Mouse (Mus musculus): ENCODE results near the gene 4933421I07Rik. TPM values are rescaled to one million over a fixed set of nuclear protein-coding genes. Genes with fewer than 3 reads are reported as not detected.

4933421I07Rik gene
- not detected for polyA plus RNA-seq (2012; fragmentation: generic; extraction: Trizol)
- long read RNA-seq, experiment 1: 0 reads
- long read RNA-seq, experiment 2: 0 reads

- TF ChIP-seq MYOG (IDR thresholded peaks at IDR 0.05; ENCODE audit: control insufficient read depth, extremely low read depth, insufficient read length): no peak
- no peaks in the 10 kb centered on the region for H3K36me3 ChIP-seq (ENCODE audit: control insufficient read depth, insufficient read depth)
- H3K4me3 ChIP-seq (ENCODE audit: insufficient read depth, poor library complexity, severe bottlenecking): no peak within 1 kb of the TSS
- no peaks in the 10 kb centered on the region for H3K27me3 ChIP-seq (ENCODE audit: control insufficient read depth, insufficient read depth, insufficient read length)
- no peak within 1 kb of the TSS for H3ac ChIP-seq (ENCODE audit: control insufficient read depth, insufficient read length, low read depth)
- no peaks in the 10 kb centered on the region for H3K79me2 ChIP-seq (ENCODE audit: control insufficient read depth, insufficient read depth)
- no peaks in the 10 kb centered on the region for H3K79me3 ChIP-seq (ENCODE audit: low read depth)
Observed at GRCm38 (mm10) chr7:42447850-42448249, at the start of gene 4933421I07Rik. TSS of gene 4933421I07Rik (minus strand) at chr7:42448120.

GRCm38 (mm10) chr7:42497356-42497755 is 49.4 kb upstream of the 4933421I07Rik start:
- peaks cover 7% of the 10 kb centered on the region for H3K79me3 ChIP-seq (ENCODE audit: low read depth)
- no peak overlapping the region for H3ac ChIP-seq (ENCODE audit: control insufficient read depth, insufficient read length, low read depth)
- TF ChIP-seq MYOD1 (IDR thresholded peaks at IDR 0.05; ENCODE audit: control insufficient read depth, insufficient read length, low read depth): no peak
- no peak for TF ChIP-seq MYOG (IDR thresholded peaks at IDR 0.05; ENCODE audit: control insufficient read depth, extremely low read depth, insufficient read length)
- no peak for TF ChIP-seq CEBPB (IDR thresholded peaks at IDR 0.05; ENCODE audit: low read depth)
- TF ChIP-seq MAX (IDR thresholded peaks at IDR 0.05): no peak
- TF ChIP-seq USF1 (IDR thresholded peaks at IDR 0.05; ENCODE audit: low read depth): no peak
- TF ChIP-seq FOSL1 (IDR thresholded peaks at IDR 0.05; ENCODE audit: insufficient read depth, low read length, poor library complexity, severe bottlenecking): no peak
- no peak for TF ChIP-seq CTCF (IDR thresholded peaks at IDR 0.05; ENCODE audit: control insufficient read depth, insufficient read depth, insufficient read length)
- H3K27me3 ChIP-seq (ENCODE audit: control insufficient read depth, insufficient read depth, insufficient read length): no peaks in the 10 kb centered on the region
- H3K4me3 ChIP-seq (ENCODE audit: insufficient read depth, poor library complexity, severe bottlenecking): no peak overlapping the region
- peaks cover 26% of the 10 kb centered on the region for H3K79me2 ChIP-seq (ENCODE audit: control insufficient read depth, insufficient read depth)
- no peaks in the 10 kb centered on the region for H3K36me3 ChIP-seq (ENCODE audit: control insufficient read depth, insufficient read depth)

GRCm38 (mm10) chr7:42496202-42496601 is 48.3 kb upstream of the 4933421I07Rik start:
- Histone ChIP-seq H3K4me3 (ENCODE audit: insufficient read depth, poor library complexity, severe bottlenecking) (no peak overlapping the region), H3K36me3 (ENCODE audit: control insufficient read depth, insufficient read depth) (no peaks in the 10 kb centered on the region), H3K27me3 (ENCODE audit: control insufficient read depth, insufficient read depth, insufficient read length) (no peaks in the 10 kb centered on the region)

GRCm38 (mm10) chr7:42490859-42491258 is 42.9 kb upstream of the 4933421I07Rik start:
- no peaks in the 10 kb centered on the region for H3K27me3 ChIP-seq (ENCODE audit: control insufficient read depth, insufficient read depth, insufficient read length)
- H3K36me3 ChIP-seq (ENCODE audit: control insufficient read depth, insufficient read depth): no peaks in the 10 kb centered on the region
- H3K79me3 ChIP-seq (ENCODE audit: low read depth): peaks cover 5% of the 10 kb centered on the region
- H3K79me2 ChIP-seq (ENCODE audit: control insufficient read depth, insufficient read depth): peaks cover 8% of the 10 kb centered on the region
- no peak overlapping the region for H3K4me3 ChIP-seq (ENCODE audit: insufficient read depth, poor library complexity, severe bottlenecking)
- no peak overlapping the region for H3ac ChIP-seq (ENCODE audit: control insufficient read depth, insufficient read length, low read depth)
- TF ChIP-seq MYOD1 (IDR thresholded peaks at IDR 0.05; ENCODE audit: control insufficient read depth, insufficient read length, low read depth): no peak
- TF ChIP-seq FOSL1 (IDR thresholded peaks at IDR 0.05; ENCODE audit: insufficient read depth, low read length, poor library complexity, severe bottlenecking): no peak
- no peak for TF ChIP-seq USF1 (IDR thresholded peaks at IDR 0.05; ENCODE audit: low read depth)
- no peak for TF ChIP-seq MYOG (IDR thresholded peaks at IDR 0.05; ENCODE audit: control insufficient read depth, extremely low read depth, insufficient read length)
- TF ChIP-seq CEBPB (IDR thresholded peaks at IDR 0.05; ENCODE audit: low read depth): no peak
- TF ChIP-seq CTCF (IDR thresholded peaks at IDR 0.05; ENCODE audit: control insufficient read depth, insufficient read depth, insufficient read length): no peak
- no peak for TF ChIP-seq MAX (IDR thresholded peaks at IDR 0.05)

More at GRCm38 (mm10) chr7:42496202-42496601, 48.3 kb upstream of the 4933421I07Rik start:
- Histone ChIP-seq H3K79me2 (ENCODE audit: control insufficient read depth, insufficient read depth) (peaks cover 24% of the 10 kb centered on the region), H3ac (ENCODE audit: control insufficient read depth, insufficient read length, low read depth) (no peak overlapping the region), H3K79me3 (ENCODE audit: low read depth) (peaks cover 9% of the 10 kb centered on the region)
- TF ChIP-seq CEBPB (IDR thresholded peaks at IDR 0.05; ENCODE audit: low read depth) (no peak), FOSL1 (IDR thresholded peaks at IDR 0.05; ENCODE audit: insufficient read depth, low read length, poor library complexity, severe bottlenecking) (no peak), CTCF (IDR thresholded peaks at IDR 0.05; ENCODE audit: control insufficient read depth, insufficient read depth, insufficient read length) (no peak), MYOG (IDR thresholded peaks at IDR 0.05; ENCODE audit: control insufficient read depth, extremely low read depth, insufficient read length) (no peak), MYOD1 (IDR thresholded peaks at IDR 0.05; ENCODE audit: control insufficient read depth, insufficient read length, low read depth) (no peak), MAX (IDR thresholded peaks at IDR 0.05) (no peak), USF1 (IDR thresholded peaks at IDR 0.05; ENCODE audit: low read depth) (no peak)

- no peak overlapping the region for H3ac ChIP-seq (ENCODE audit: control insufficient read depth, insufficient read length, low read depth)
- no peaks in the 10 kb centered on the region for H3K36me3 ChIP-seq (ENCODE audit: control insufficient read depth, insufficient read depth)
- no peak overlapping the region for H3K4me3 ChIP-seq (ENCODE audit: insufficient read depth, poor library complexity, severe bottlenecking)
- H3K27me3 ChIP-seq (ENCODE audit: control insufficient read depth, insufficient read depth, insufficient read length): no peaks in the 10 kb centered on the region
- TF ChIP-seq CTCF (IDR thresholded peaks at IDR 0.05; ENCODE audit: control insufficient read depth, insufficient read depth, insufficient read length) (no peak), MYOG (IDR thresholded peaks at IDR 0.05; ENCODE audit: control insufficient read depth, extremely low read depth, insufficient read length) (no peak), USF1 (IDR thresholded peaks at IDR 0.05; ENCODE audit: low read depth) (no peak), MAX (IDR thresholded peaks at IDR 0.05) (no peak), MYOD1 (IDR thresholded peaks at IDR 0.05; ENCODE audit: control insufficient read depth, insufficient read length, low read depth) (no peak), FOSL1 (IDR thresholded peaks at IDR 0.05; ENCODE audit: insufficient read depth, low read length, poor library complexity, severe bottlenecking) (no peak), CEBPB (IDR thresholded peaks at IDR 0.05; ENCODE audit: low read depth) (no peak)
- H3K79me3 ChIP-seq (ENCODE audit: low read depth): peaks cover 5% of the 10 kb centered on the region
- peaks cover 8% of the 10 kb centered on the region for H3K79me2 ChIP-seq (ENCODE audit: control insufficient read depth, insufficient read depth)
Observed at GRCm38 (mm10) chr7:42490358-42490757, 42.4 kb upstream of the 4933421I07Rik start.

- Histone ChIP-seq H3K4me3 (ENCODE audit: insufficient read depth, poor library complexity, severe bottlenecking) (no peak overlapping the region), H3ac (ENCODE audit: control insufficient read depth, insufficient read length, low read depth) (no peak overlapping the region), H3K79me3 (ENCODE audit: low read depth) (no peaks in the 10 kb centered on the region), H3K27me3 (ENCODE audit: control insufficient read depth, insufficient read depth, insufficient read length) (no peaks in the 10 kb centered on the region), H3K79me2 (ENCODE audit: control insufficient read depth, insufficient read depth) (no peaks in the 10 kb centered on the region), H3K36me3 (ENCODE audit: control insufficient read depth, insufficient read depth) (no peaks in the 10 kb centered on the region)
- no peak for TF ChIP-seq USF1 (IDR thresholded peaks at IDR 0.05; ENCODE audit: low read depth)
Observed at GRCm38 (mm10) chr7:42454640-42455039, 6.7 kb upstream of the 4933421I07Rik start.

Measured in C2C12 (cell line).